Mouse (Mus musculus) limb, embryonic 14.5 days (tissue): ENCODE results near the gene Krtap17-1. TPM values are rescaled to one million over a fixed set of nuclear protein-coding genes. Genes with fewer than 3 reads are reported as not detected.

Experiments used
- ATAC-seq: fragments of 200-750 bp; cut with Nextera tagmentation; 2 replicates; pipeline ENCODE4 v1.8.0; 2017; ENCODE audit warnings: low read depth, moderate number of reproducible peaks, moderate TSS enrichment; ENCODE audit not compliant: low FRiP score
- DNase-seq: peaks from one replicate; pipeline ENCODE4 v3.0.0-alpha.2; 2015; ENCODE audit warnings: low spot score
- H3K27ac ChIP-seq: fragments of 300-500 bp; sonication (generic); replicated peaks from 2 replicates; pipeline ENCODE4 v1.5.1; 2014; ENCODE audit warnings: low read depth, mild to moderate bottlenecking, low read length, moderate library complexity, mixed read lengths
- H3K27me3 ChIP-seq: fragments of 300-500 bp; sonication (generic); 2 replicates; pipeline ENCODE4 v1.6.1; 2014; ENCODE audit warnings: low read length, mixed read lengths; ENCODE audit not compliant: control insufficient read depth, insufficient read depth
- H3K36me3 ChIP-seq: fragments of 300-500 bp; sonication (generic); 2 replicates; pipeline ENCODE4 v1.6.1; 2014; ENCODE audit warnings: mild to moderate bottlenecking, low read length, moderate library complexity, mixed read lengths; ENCODE audit not compliant: control insufficient read depth, insufficient read depth
- H3K4me1 ChIP-seq: fragments of 300-500 bp; sonication (generic); 2 replicates; pipeline ENCODE4 v1.6.1; 2014; ENCODE audit warnings: antibody characterized with exemption, low read length, mixed read lengths; ENCODE audit not compliant: control insufficient read depth, insufficient read depth
- H3K4me2 ChIP-seq: fragments of 300-500 bp; sonication (generic); replicated peaks from 2 replicates; pipeline ENCODE4 v1.6.1; 2014; ENCODE audit warnings: low read depth, mild to moderate bottlenecking, low read length, moderate library complexity; ENCODE audit not compliant: severe bottlenecking
- H3K4me3 ChIP-seq: fragments of 300-500 bp; sonication (generic); replicated peaks from 2 replicates; pipeline ENCODE4 v1.5.1; 2014; ENCODE audit warnings: low read length
- H3K9ac ChIP-seq: fragments of 300-500 bp; sonication (generic); 2 replicates; pipeline ENCODE4 v1.6.1; 2014; ENCODE audit warnings: mild to moderate bottlenecking, low read depth, low read length, moderate library complexity; ENCODE audit not compliant: severe bottlenecking
- H3K9me3 ChIP-seq: fragments of 300-500 bp; sonication (generic); 2 replicates; pipeline ENCODE4 v1.6.1; 2016; ENCODE audit warnings: low read length; ENCODE audit not compliant: control insufficient read depth
- POLR2A ChIP-seq: fragments of 200-500 bp; IDR thresholded peaks from 2 replicates; pipeline ENCODE4 v1.8.0; 2012; ENCODE audit warnings: inconsistent platforms, mild to moderate bottlenecking, moderate library complexity, borderline replicate concordance; ENCODE audit not compliant: insufficient read depth, insufficient read length; ENCODE audit errors: extremely low read depth
- WGBS: fragments of 180-500 bp; shearing (Covaris S2); extraction: QIAGEN DNeasy Blood & Tissue Kit; methylation state at CpG from one replicate; pipeline ENCODE4 v1.1.7; 2014; 5-methylcytosine and 5-hydroxymethylcytosine counted together
- polyA plus RNA-seq, 2 experiments: library from polyadenylated mRNA; depleted of rRNA in 1 of 2; stranded (reverse) in 1 of 2; unstranded in 1 of 2; fragments of >200 nt; fragmentation: Nextera tagmentation in 1 of 2; extraction: Ambion mirVana in 1 of 2; gene quantifications; 2 replicates each; pipeline versions ENCODE4 v1.2.1 to v1.2.3; 2012 to 2014

The Krtap17-1 gene
- polyA plus RNA-seq (2012; rRNA removed) (0.09 and 0.19 TPM in 2 replicates), polyA plus RNA-seq (2014; fragmentation: Nextera tagmentation; extraction: Ambion mirVana) (0.37 TPM in 1 of 2 replicates, not detected in the other)

DNA sequence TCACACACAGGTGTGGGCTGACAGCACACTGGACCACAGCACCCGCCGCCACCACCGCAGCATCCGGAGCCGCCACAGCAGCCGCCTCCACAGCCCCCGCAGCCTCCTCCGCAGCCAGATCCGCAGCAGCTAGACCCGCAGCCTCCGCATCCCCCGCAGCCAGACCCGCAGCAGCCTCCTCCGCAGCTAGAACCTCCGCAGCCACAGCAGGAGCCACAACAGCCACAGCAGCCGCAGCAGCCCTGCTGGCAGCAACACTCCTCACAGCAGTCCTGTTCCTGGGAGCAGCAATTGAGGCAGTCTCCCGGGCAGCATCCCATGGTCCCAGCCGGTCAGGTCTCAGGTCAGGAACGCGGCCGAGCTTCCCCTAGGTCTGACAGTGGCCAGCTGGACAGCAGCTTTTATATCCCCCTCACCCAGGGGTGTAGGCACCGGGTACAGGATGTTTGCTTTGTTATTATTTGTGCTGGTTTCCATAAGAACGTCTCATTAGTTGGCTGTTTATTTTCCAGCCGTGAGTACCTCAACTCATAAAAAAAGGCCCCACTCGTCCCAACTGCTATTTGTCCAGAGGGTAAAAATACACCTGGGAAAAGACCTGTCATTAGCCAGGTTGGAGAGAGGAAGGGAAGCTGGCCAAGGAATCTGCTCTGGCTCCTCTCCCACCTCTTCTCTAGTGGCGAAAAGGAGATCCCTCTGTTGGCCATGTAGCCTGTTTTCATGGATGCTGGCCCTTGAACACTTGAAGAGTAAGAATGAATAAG is at the start of gene Krtap17-1:
Gene Krtap17-1 (minus strand): TSS at position 375 of the 764 bp plus-strand sequence.
- H3K9ac ChIP-seq: no peak within 1 kb of the TSS
- no peak within 1 kb of the TSS for H3K4me3 ChIP-seq
- 16% methylated on average over 24 of the region's 26 CpGs for WGBS

GRCm38 (mm10) chr11:100041454-100041853 is 47.7 kb upstream of the Krtap17-1 start, which contains the start of gene Krt34:
TSS of gene Krt34 (minus strand) at chr11:100041554.
- H3K9me3 ChIP-seq: no peaks in the 10 kb centered on the region
- 87% methylated on average over 6 of the region's 6 CpGs for WGBS
- H3K9ac ChIP-seq: no peak within 1 kb of the TSS
- H3K4me2 ChIP-seq: no peak within 1 kb of the TSS
- no peak within 1 kb of the TSS for H3K27ac ChIP-seq
- TF ChIP-seq POLR2A: no peak
- no peak for ATAC-seq
- H3K4me1 ChIP-seq: no peaks in the 10 kb centered on the region
- no peak within 1 kb of the TSS for H3K4me3 ChIP-seq
- H3K27me3 ChIP-seq: no peaks in the 10 kb centered on the region
- DNase-seq: no peak
- H3K36me3 ChIP-seq: no peaks in the 10 kb centered on the region

More for the DNA sequence above, at the start of gene Krtap17-1:
- Histone ChIP-seq H3K27ac (no peak within 1 kb of the TSS), H3K36me3 (no peaks in the 10 kb centered on the region), H3K27me3 (peaks cover 5% of the 10 kb centered on the region; the same call in 1 of the 2 replicates), H3K9me3 (no peaks in the 10 kb centered on the region), H3K4me1 (no peaks in the 10 kb centered on the region), H3K4me2 (0 out of 2 replicates have a peak within 1 kb of the TSS, but pooled peaks have one; percentile 21)
- ATAC-seq (no peak), DNase-seq (no peak)
- TF ChIP-seq POLR2A: no peak

DNA sequence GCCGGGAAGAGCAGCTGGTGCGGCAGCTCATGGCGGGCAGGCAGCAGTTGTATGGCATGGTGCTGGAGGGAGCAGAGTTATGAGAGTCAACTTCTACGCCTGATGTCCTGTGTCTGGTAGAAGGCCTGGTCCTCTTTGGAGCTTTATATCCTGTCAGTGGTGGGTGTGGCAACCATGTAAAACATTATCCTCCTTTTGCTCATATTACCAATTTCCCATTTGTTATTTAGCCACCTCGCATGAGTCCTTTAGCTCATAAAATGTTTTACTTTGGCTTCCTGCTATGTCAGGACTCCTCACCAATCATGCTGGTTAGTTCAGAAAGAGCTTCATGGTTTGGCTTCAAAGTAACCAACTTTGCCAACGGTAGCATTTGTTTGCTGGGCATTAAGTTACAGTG is 36.0 kb upstream of the Krtap17-1 start, which contains the start of gene Krt33b:
Gene Krt33b (minus strand): TSS at position 101 of the 400 bp plus-strand sequence.
- ATAC-seq (no peak), DNase-seq (no peak)
- Histone ChIP-seq H3K4me3 (no peak within 1 kb of the TSS), H3K9me3 (no peaks in the 10 kb centered on the region), H3K4me2 (no peak within 1 kb of the TSS), H3K27me3 (no peaks in the 10 kb centered on the region), H3K36me3 (no peaks in the 10 kb centered on the region), H3K27ac (no peak within 1 kb of the TSS), H3K9ac (no peak within 1 kb of the TSS), H3K4me1 (no peaks in the 10 kb centered on the region)
- WGBS: 84% methylated on average over 6 of the region's 6 CpGs
- no peak for TF ChIP-seq POLR2A

GRCm38 (mm10) chr11:100021438-100021837 is 27.6 kb upstream of the Krtap17-1 start:
- no peak overlapping the region for H3K9ac ChIP-seq
- 76% methylated on average over 5 of the region's 5 CpGs for WGBS
- H3K27me3 ChIP-seq: no peaks in the 10 kb centered on the region
- no peak overlapping the region for H3K4me3 ChIP-seq
- H3K4me1 ChIP-seq: no peaks in the 10 kb centered on the region
- no peak for TF ChIP-seq POLR2A
- ATAC-seq: no peak
- H3K9me3 ChIP-seq: no peaks in the 10 kb centered on the region
- H3K27ac ChIP-seq: no peak overlapping the region
- no peak overlapping the region for H3K4me2 ChIP-seq
- no peak for DNase-seq
- no peaks in the 10 kb centered on the region for H3K36me3 ChIP-seq

DNA sequence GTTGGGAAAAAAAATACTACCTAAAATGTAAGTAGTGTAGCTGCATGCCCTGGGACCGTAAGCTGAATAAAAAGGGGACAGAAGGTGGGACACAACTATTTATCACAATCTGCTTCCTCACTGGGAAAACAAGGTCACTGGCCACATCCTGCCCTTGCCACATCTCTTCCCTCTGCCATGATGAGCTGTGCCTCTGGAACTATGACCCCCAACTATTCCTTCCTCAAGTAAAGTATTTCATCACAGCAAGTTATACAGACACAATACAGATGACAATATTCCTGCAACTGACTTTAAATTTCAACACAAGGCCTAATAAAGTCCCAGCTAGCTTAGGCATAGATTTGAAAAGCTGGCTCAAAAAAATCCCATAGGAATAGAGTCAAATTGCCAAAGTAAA is 25.7 kb upstream of the Krtap17-1 start:
- no peak overlapping the region for H3K4me3 ChIP-seq
- H3K4me1 ChIP-seq: no peaks in the 10 kb centered on the region
- H3K27me3 ChIP-seq: no peaks in the 10 kb centered on the region
- WGBS: 91% methylated on average over 1 of the region's 1 CpGs
- no peaks in the 10 kb centered on the region for H3K36me3 ChIP-seq
- no peak for TF ChIP-seq POLR2A
- H3K9ac ChIP-seq: no peak overlapping the region
- DNase-seq (no peak), ATAC-seq (no peak)
- H3K4me2 ChIP-seq: no peak overlapping the region
- no peaks in the 10 kb centered on the region for H3K9me3 ChIP-seq
- H3K27ac ChIP-seq: no peak overlapping the region
